Mouse (Mus musculus) megakaryocyte, embryonic 14.5 days (primary cell): Measurements from ENCODE around the gene Tas2r114.

Experiments used
- FLI1 ChIP-seq: IDR thresholded peaks from 2 replicates; pipeline ENCODE4 v1.6.1; 2012; ENCODE audit warnings: low read length, inconsistent platforms, mixed read lengths
- GATA1 ChIP-seq: IDR thresholded peaks from 3 replicates; pipeline ENCODE4 v1.6.1; 2012; ENCODE audit warnings: mixed read lengths, low read length, inconsistent platforms, borderline replicate concordance

DNA sequence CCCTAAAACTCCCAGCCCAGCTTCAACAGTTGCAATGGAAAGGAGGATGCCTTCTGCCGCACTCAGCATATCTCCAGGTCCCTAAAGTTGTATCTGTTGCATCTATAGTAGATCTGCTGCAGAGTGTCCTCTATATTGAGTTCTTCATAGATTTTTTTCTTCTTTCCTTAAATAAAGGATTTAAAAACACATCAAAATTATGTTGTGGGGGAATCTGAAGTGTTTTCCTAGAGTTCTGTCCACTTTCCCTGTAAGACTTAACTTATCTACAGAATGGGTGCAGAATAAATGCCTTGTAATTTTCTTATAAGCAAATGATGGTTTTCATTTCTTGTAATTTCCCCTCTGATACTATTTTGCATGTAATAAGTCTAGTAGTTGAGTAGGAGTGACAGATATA, 2.5 kb downstream of the Tas2r114 start, which contains the start of gene Tas2r105:
- TF ChIP-seq GATA1 (no peak), FLI1 (no peak)
